Mouse (Mus musculus): ENCODE data around the gene Abl1. TPM values are rescaled to one million over a fixed set of nuclear protein-coding genes. Genes with fewer than 3 reads are reported as not detected.
A peak's percentile ranks its signal among the peaks of the same experiment; 100 is the strongest.

Abl1 gene
- polyA plus RNA-seq, 1 experiment from 2014 or later, result 40.1 TPM

DNA sequence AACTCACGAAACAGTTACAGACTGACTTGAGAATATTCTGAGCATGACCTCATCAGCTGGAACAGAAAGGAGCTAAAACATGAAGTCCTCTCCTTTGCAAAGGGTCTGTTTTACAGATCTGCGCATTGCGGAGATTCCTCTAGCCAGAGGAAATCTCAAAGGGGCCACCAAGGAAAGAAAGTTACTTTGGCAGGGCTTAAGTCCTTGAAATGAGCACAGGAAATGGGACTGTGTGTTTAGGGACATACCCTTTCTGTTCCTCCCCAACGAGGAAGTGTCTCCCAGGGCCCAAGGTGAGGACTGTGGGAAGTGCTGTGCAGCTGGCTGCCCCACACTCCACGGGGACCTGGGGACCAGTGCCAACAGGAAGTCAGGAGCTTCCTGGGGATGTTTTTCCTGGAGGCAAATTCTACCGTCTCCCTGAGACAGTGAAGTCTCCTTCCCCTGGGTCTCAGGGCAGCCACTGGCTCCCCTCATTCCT lies 81.5 kb downstream of the Abl1 start:
- peak overlapping the region; percentile 22 for H3K4me2 ChIP-seq
- ATAC-seq (ENCODE audit: insufficient number of reproducible peaks, low FRiP score, low TSS enrichment, low read depth), result peak; percentile 40; the same call in 1 of the 2 replicates
- H3K4me1 ChIP-seq, result peaks cover 67% of the 10 kb centered on the region
- H3K4me3 ChIP-seq, result no peak overlapping the region
- H3K27me3 ChIP-seq, result no peaks in the 10 kb centered on the region
- peak overlapping the region; percentile 85 for H3K27ac ChIP-seq
- H3K9ac ChIP-seq, result no peak overlapping the region
- 13% methylated on average over 6 of the region's 6 CpGs for WGBS
- H3K36me3 ChIP-seq, result 0 out of 2 replicates have a peak, but pooled peaks cover 2% of the 10 kb centered on the region
- no peaks in the 10 kb centered on the region for H3K9me3 ChIP-seq

DNA sequence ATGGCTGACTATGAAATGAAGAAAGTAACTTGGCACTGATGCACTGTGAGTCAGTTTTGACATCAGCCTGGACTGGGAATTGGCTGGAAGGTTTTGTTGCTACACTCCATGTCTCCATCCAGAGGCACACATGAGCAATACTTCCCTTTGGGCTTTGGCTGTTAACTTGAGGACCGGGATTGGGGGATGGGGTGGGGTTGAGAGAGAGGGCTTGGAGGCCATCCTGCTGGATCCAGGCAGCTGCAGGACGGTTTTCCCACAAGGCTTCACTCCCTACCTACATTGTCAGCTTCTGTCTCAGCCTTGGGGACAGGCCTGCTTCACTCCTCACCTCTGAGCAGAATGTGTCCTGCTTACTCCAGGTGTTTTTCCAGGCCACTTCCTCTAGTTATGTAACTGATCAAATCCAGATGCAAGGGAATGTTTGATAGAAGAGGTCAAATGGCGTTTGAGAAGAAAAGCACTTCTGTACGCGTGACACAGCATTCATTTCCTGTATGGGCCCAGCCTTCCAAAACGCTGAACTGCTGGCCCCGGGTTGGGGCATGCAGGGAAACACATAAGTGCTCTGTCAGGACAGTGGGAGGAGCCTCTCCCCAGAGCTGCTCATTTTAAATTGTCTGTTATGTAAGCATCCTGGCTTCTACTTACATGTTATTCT lies 82.7 kb downstream of the Abl1 start:
- 6% methylated on average over 7 of the region's 7 CpGs for WGBS
- no peak overlapping the region for H3K9ac ChIP-seq
- H3K27me3 ChIP-seq, result no peaks in the 10 kb centered on the region
- H3K4me1 ChIP-seq, result peaks cover 58% of the 10 kb centered on the region
- peak; percentile 66; the same call in 1 of the 2 replicates for ATAC-seq (ENCODE audit: insufficient number of reproducible peaks, low FRiP score, low TSS enrichment, low read depth)
- H3K36me3 ChIP-seq, result 0 out of 2 replicates have a peak, but pooled peaks cover 2% of the 10 kb centered on the region
- H3K9me3 ChIP-seq, result no peaks in the 10 kb centered on the region
- no peak overlapping the region for H3K4me3 ChIP-seq
- H3K27ac ChIP-seq, result peak overlapping the region; percentile 85
- H3K4me2 ChIP-seq, result peak overlapping the region; percentile 6; the same call in 1 of the 2 replicates

DNA sequence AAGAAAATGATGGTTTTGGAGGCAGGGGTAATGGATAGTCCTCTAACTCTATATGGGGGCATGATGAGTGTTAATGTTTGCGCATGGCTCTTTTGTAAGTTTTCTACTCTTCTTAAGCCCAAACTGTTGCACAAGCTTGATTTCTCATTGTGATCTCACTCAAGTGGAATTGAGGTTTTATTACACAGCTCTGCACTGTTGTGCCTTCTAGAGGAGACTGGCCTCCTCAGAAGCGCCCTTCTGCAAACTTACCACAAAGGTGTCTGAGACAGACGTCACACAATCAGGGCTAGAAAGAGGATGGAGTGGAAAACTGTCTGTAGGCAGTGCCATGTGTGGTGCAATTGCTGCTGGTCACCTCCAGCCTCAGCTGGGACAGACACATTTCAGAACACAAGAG lies 88.3 kb downstream of the Abl1 start:
- Histone ChIP-seq H3K9ac (no peak overlapping the region), H3K4me3 (no peak overlapping the region), H3K4me1 (peaks cover 7% of the 10 kb centered on the region), H3K27ac (no peak overlapping the region), H3K4me2 (no peak overlapping the region), H3K36me3 (peaks cover 41% of the 10 kb centered on the region), H3K9me3 (no peaks in the 10 kb centered on the region), H3K27me3 (no peaks in the 10 kb centered on the region)
- no peak for ATAC-seq (ENCODE audit: insufficient number of reproducible peaks, low FRiP score, low TSS enrichment, low read depth)
- 97% methylated on average over 3 of the region's 3 CpGs for WGBS

DNA sequence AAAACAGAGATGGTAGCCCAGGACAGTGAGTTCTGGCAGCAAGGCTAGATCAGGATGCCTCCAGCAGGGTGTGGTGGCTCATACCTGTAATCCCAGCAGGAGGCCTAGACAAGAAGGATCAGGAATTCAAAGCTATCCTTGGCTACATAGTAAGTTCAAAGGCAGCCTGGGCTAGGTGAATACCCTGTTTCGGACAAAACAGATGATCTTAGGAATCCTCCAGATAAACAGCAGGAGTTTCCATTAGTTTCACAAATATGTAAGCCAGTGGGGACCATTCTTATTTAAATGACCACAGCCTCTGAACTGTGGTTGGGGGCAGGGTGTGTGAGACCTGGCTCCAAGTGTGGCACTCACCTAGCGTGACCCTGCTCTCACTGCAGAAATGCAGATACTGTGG lies 91.1 kb downstream of the Abl1 start:
- no peak for ATAC-seq (ENCODE audit: insufficient number of reproducible peaks, low FRiP score, low TSS enrichment, low read depth)
- Histone ChIP-seq H3K4me1 (no peaks in the 10 kb centered on the region), H3K4me3 (no peak overlapping the region), H3K27me3 (no peaks in the 10 kb centered on the region), H3K4me2 (no peak overlapping the region), H3K36me3 (peaks cover 65% of the 10 kb centered on the region), H3K9ac (no peak overlapping the region), H3K9me3 (no peaks in the 10 kb centered on the region), H3K27ac (no peak overlapping the region)
- WGBS, result 92% methylated on average over 2 of the region's 2 CpGs

DNA sequence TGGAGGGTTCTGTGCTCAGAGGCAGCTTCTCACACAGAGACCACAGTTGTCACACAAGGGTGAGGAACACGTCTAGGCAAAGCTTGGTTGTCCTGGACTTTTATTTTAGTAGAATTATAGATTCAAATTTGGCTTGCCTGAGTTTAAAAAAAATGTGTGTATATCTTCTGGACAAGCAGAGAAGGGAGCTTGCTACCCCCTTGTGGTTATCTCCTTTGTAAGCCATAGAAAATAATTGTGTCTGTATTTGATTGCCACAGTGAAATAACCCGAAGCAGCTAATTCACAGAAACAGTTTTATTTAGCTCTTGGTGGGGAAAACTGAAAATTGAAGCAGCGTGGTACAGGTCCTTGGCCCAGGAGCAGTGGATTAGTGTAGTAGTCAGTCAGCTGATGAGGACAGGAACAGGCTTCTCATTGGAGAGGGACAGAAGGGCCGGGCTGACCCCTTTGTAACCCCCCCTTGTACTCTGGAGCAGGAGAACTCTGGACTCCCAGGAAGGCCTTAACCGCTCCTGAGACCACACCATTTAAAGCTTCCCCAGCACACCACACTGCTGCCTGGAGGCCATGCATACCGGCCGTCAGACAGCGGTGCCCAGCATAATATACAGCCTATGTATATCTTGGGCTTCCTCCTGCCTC lies 94.9 kb downstream of the Abl1 start:
- no peaks in the 10 kb centered on the region for H3K4me1 ChIP-seq
- H3K27ac ChIP-seq, result no peak overlapping the region
- no peaks in the 10 kb centered on the region for H3K9me3 ChIP-seq
- H3K4me2 ChIP-seq, result no peak overlapping the region
- no peak overlapping the region for H3K9ac ChIP-seq
- H3K4me3 ChIP-seq, result no peak overlapping the region
- peaks cover 95% of the 10 kb centered on the region for H3K36me3 ChIP-seq
- 63% methylated on average over 8 of the region's 8 CpGs for WGBS
- no peak for ATAC-seq (ENCODE audit: insufficient number of reproducible peaks, low FRiP score, low TSS enrichment, low read depth)
- no peaks in the 10 kb centered on the region for H3K27me3 ChIP-seq

DNA sequence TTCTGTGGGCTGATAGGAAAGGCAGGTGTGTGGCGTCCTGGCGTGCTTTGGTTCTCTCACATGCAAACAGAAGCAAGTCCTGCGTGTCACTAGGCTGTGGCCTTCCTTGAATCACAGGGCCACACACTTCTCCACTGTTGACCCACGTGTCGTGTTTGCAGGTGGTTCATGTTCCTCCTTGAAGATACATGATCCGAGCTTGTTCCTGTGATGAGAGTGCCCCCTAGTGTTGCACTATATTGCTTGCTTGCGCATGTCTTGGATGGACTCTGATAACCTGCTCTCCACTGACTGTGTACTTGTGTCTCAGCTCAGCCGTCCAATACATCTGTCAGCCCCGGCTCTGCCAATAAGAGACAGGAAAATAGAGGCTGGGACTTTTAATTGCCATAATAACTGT lies 96.9 kb downstream of the Abl1 start:
- no peaks in the 10 kb centered on the region for H3K9me3 ChIP-seq
- H3K27ac ChIP-seq, result no peak overlapping the region
- H3K36me3 ChIP-seq, result peaks cover 92% of the 10 kb centered on the region
- H3K4me3 ChIP-seq, result no peak overlapping the region
- H3K9ac ChIP-seq, result no peak overlapping the region
- no peak overlapping the region for H3K4me2 ChIP-seq
- no peaks in the 10 kb centered on the region for H3K4me1 ChIP-seq
- 36% methylated on average over 9 of the region's 9 CpGs for WGBS
- no peak for ATAC-seq (ENCODE audit: insufficient number of reproducible peaks, low FRiP score, low TSS enrichment, low read depth)
- H3K27me3 ChIP-seq, result no peaks in the 10 kb centered on the region

DNA sequence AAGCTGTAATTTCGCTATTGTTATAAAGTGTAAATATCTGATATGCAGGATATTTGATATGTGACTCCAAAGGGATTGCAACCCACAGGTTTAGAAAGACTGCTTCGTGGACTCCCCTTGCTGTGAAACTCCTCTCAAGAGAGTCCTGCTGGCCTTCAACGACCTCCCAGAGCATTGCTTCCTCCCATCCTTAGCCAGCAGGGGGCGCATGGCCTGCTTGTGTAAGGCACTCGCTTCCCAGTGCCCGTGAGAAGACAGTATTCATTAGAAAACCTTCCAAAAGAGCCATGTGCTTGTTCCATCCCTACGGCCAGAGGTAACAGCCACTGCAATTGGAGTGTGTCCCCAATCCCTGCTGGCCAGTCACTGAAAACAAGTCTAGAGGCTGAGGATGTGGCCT lies 98.9 kb downstream of the Abl1 start:
- no peak overlapping the region for H3K4me2 ChIP-seq
- peaks cover 92% of the 10 kb centered on the region for H3K36me3 ChIP-seq
- H3K27me3 ChIP-seq, result no peaks in the 10 kb centered on the region
- no peaks in the 10 kb centered on the region for H3K9me3 ChIP-seq
- H3K4me1 ChIP-seq, result no peaks in the 10 kb centered on the region
- ATAC-seq (ENCODE audit: insufficient number of reproducible peaks, low FRiP score, low TSS enrichment, low read depth), result no peak
- H3K9ac ChIP-seq, result no peak overlapping the region
- WGBS, result 18% methylated on average over 7 of the region's 7 CpGs
- no peak overlapping the region for H3K27ac ChIP-seq
- no peak overlapping the region for H3K4me3 ChIP-seq

DNA sequence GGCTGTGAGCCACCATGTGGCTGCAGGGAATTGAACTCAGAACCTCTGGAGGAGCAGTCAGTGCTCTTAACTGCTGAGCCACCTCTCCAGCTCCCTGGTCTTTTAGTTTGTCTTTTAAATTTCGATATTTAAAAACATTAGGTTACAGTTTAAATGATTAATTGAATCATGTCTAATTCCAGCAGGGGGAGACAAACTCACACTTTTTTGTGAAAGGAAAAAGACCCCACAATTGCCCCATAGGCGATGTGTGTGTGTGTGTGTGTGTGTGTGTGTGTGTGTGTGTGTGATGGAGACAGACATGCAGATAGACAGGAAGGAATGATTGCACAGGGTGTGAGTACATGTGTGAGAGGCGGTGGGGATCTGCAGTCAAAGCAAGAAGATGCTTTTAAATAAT lies 100.1 kb downstream of the Abl1 start:
- Histone ChIP-seq H3K27me3 (no peaks in the 10 kb centered on the region), H3K4me2 (no peak overlapping the region), H3K27ac (no peak overlapping the region), H3K9ac (no peak overlapping the region), H3K4me1 (no peaks in the 10 kb centered on the region), H3K36me3 (peaks cover 94% of the 10 kb centered on the region), H3K9me3 (no peaks in the 10 kb centered on the region), H3K4me3 (no peak overlapping the region)
- WGBS, result 72% methylated on average over 3 of the region's 3 CpGs
- no peak for ATAC-seq (ENCODE audit: insufficient number of reproducible peaks, low FRiP score, low TSS enrichment, low read depth)

DNA sequence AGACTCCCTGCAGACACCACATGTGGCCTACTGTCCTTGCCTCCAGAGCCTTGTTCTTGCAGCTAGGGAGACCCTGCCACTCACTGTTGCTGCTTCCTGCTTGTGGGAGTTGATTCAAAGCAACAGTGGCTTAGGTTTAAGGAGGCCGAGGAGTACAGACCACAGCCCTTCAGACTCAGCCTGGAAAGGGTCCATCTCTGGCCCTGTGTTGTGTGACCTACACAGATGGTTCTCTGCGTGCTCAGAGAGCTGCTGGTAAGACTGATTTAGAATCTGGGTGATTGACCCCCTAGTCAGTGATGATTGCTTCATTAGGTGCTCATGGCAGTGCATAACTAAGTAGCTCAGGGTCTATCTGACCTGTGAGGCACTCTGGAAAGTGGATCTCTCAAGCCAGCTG lies 101.0 kb downstream of the Abl1 start:
- Histone ChIP-seq H3K36me3 (peaks cover 92% of the 10 kb centered on the region), H3K9ac (no peak overlapping the region), H3K9me3 (no peaks in the 10 kb centered on the region), H3K4me2 (no peak overlapping the region), H3K27me3 (no peaks in the 10 kb centered on the region), H3K4me3 (no peak overlapping the region), H3K4me1 (no peaks in the 10 kb centered on the region), H3K27ac (no peak overlapping the region)
- ATAC-seq (ENCODE audit: insufficient number of reproducible peaks, low FRiP score, low TSS enrichment, low read depth), result no peak
- 88% methylated on average over 2 of the region's 2 CpGs for WGBS

DNA sequence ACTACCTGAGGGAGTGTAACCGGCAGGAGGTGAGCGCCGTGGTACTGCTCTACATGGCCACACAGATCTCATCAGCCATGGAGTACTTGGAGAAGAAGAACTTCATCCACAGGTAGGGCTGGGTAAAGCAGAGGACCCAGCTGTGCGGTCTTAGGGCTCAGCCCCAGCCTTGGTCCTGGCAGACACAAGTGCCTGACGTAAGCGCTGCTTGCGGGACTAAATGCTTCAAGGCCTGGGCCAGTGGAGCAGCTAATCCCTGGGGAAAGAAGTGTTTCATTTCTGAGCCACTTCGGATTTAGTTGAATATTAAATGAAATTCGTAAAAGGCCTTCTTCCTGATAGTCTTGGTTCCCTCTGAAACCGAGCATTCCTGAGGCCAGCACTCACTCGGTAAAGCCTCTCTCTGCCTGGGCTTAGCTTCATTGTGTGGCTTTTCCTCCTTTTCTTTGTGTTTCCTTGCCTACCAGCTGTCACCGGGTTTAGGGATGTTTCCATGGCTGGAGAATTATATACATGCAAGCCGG lies 102.6 kb downstream of the Abl1 start:
- no peak overlapping the region for H3K4me3 ChIP-seq
- no peaks in the 10 kb centered on the region for H3K4me1 ChIP-seq
- no peaks in the 10 kb centered on the region for H3K9me3 ChIP-seq
- no peak for ATAC-seq (ENCODE audit: insufficient number of reproducible peaks, low FRiP score, low TSS enrichment, low read depth)
- peaks cover 90% of the 10 kb centered on the region for H3K36me3 ChIP-seq
- no peak overlapping the region for H3K27ac ChIP-seq
- H3K4me2 ChIP-seq, result no peak overlapping the region
- H3K9ac ChIP-seq, result no peak overlapping the region
- no peaks in the 10 kb centered on the region for H3K27me3 ChIP-seq
- 85% methylated on average over 13 of the region's 13 CpGs for WGBS

DNA sequence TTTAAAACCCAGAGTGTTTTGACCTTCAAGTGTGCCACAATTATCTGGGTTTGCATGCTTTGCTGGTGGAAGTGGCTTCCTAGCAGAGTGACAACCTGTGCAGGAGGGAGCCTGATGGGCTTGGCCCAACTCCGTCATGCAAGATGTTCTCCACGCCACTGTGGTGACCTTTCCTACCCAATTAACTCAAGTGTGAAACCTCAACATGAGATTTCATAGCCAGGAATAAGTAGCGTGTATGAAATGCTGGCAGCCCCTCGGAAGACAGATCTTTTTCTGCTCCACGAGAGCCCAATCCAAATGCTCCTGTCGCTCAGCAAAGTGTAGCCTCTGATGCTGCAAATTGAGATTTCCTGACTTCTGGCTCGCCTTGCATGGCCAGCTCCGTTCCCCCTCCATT lies 103.1 kb downstream of the Abl1 start:
- no peak overlapping the region for H3K27ac ChIP-seq
- H3K36me3 ChIP-seq, result peaks cover 90% of the 10 kb centered on the region
- H3K9me3 ChIP-seq, result no peaks in the 10 kb centered on the region
- H3K4me2 ChIP-seq, result no peak overlapping the region
- H3K27me3 ChIP-seq, result no peaks in the 10 kb centered on the region
- H3K4me1 ChIP-seq, result no peaks in the 10 kb centered on the region
- 84% methylated on average over 8 of the region's 8 CpGs for WGBS
- H3K9ac ChIP-seq, result no peak overlapping the region
- no peak overlapping the region for H3K4me3 ChIP-seq
- no peak for ATAC-seq (ENCODE audit: insufficient number of reproducible peaks, low FRiP score, low TSS enrichment, low read depth)

DNA sequence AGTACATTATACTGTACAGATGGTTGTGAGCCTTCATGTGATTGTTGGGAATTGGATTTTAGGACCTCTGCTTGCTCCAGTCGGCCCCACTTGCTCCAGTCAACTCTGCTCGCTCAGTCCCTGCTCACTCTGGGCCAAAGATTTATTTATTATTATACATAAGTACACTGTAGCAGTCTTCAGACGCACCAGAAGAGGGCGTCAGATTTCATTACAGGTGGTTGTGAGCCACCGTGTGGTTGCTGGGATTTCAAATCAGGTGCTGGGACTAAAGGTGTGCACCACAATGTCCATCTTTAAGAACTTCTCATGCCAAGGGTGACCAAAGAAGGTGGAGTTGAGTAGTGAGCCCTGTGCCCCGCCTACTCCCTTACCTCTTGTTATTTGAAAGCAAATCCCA lies 104.4 kb downstream of the Abl1 start:
- Histone ChIP-seq H3K27me3 (no peaks in the 10 kb centered on the region), H3K9ac (no peak overlapping the region), H3K4me3 (no peak overlapping the region), H3K4me1 (no peaks in the 10 kb centered on the region), H3K9me3 (no peaks in the 10 kb centered on the region), H3K4me2 (no peak overlapping the region), H3K36me3 (peaks cover 90% of the 10 kb centered on the region), H3K27ac (no peak overlapping the region)
- ATAC-seq (ENCODE audit: insufficient number of reproducible peaks, low FRiP score, low TSS enrichment, low read depth), result no peak
- 77% methylated on average over 6 of the region's 6 CpGs for WGBS
